Mouse (Mus musculus): ENCODE data around the gene E030018B13Rik.
A peak's percentile ranks its signal among the peaks of the same experiment; 100 is the strongest.

The E030018B13Rik gene

DNA sequence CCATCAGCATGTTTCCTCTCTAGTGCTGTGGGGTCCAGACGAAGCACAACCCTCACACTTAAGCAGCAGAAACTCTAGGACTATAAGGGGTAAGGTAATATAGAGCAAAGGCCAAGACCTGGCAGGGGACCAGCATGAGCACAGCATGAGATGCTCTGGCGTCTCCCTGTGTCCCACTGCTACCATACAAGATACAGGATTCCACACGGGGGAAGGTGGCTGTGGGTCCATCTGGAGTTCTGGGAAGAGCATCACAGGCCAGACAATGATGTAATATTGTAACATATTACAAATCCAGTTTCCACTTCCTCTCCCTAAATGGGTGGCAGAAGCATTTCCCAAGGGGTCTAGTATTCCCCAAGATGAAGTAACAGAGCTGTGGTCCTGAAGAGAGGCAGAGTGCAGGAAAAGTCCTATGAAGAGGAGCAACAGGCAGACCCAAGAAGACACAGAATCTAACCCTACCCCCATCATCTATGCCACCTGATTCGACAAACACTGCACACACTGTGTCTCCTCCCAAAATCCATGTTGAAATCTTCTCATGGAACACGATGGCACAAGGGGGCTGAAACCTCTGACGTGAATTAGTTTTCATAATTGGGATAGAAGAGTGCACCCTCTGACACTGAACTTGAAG, at the start of gene E030018B13Rik:
Gene E030018B13Rik (plus strand): TSS at position 590 of the 640 bp plus-strand sequence.
- peak; percentile 55 to 65 for DNase-seq

GRCm38 (mm10) chr7:63868356-63868918, 48.2 kb upstream of the E030018B13Rik start:
- no peak for DNase-seq

GRCm38 (mm10) chr7:63871698-63872097, 45.0 kb upstream of the E030018B13Rik start:
- DNase-seq = no peak

DNA sequence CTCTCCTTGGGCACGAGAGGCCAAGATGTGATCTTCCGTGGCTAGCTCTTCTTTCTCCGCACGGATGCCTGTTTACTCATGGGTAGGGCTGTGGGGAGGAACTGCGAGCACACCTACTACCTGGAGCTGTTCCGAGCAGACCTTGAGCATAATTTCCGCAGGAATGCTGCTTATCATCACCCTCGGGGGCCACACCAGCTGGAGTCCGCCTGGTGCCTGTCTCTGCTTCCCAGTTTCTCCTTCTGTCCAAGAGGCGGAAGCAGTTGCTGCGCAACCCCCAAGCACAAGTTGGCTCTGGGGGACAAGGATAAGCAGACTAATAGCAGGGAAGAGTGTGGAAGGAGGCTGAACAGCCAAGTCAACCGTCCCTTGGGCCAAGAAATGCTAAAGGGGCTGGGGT, 42.8 kb upstream of the E030018B13Rik start:
- no peak for DNase-seq

DNA sequence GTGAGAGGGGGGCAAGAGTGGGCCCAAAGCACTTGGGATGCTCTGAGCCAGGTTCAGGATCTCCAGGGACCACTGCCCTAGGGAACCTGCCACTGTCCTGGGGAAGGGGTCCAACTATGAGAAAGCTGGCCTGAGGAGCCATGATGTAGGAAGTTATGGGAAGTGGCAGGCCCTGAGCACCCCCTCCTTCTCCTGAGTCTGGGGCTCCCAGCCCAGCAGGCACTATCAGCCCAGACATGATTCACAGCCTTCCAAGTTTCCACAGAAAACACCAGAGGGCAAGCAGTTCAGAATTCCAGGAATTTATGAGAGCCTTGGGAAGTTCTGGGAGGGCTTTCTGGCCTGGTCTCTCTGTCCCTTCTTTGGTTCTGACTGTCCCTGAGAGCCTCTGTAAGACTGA, 41.0 kb upstream of the E030018B13Rik start:
- no peak for DNase-seq

DNA sequence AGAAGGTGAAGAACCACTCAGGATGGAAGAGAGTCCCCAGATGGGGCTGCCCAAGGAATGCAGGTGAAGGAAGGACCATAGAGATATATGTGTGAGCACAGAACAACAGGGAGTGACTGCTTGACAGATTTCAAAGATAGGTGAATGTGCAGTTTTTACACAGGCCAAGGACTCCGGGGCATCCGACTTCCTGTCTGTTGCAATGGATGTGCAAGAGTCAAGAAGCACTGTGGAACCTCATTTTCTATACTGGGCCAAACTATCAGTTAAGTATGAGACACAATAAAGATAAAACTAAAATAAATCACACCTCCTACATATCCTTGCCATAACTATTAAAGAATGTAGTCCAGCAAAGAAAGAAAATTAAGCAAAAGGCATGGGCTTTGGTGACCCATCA, 40.0 kb upstream of the E030018B13Rik start:
- no peak for DNase-seq

- DNase-seq = no peak
Measured at GRCm38 (mm10) chr7:63877610-63878009, 39.0 kb upstream of the E030018B13Rik start.

DNA sequence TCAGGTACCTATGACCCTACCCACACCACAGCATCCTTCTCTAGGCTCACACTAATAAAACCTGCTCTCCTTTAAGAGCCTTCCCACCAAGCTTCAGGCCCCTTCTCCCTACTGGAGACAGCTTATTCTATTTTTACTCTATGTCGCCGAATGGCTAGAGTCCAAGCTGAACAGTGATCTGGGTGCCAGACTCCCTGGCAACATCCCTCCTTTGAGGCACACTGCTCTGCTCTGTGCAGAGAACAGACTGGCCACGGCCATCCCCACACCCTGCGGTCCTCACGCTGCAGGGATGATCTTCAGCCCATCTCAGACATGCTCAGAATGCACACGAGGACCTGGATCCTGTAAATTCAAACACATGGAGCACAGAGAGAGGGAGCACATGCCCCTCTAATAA, 37.1 kb upstream of the E030018B13Rik start:
- DNase-seq = peak in 1 of 2 experiments; percentile 62

GRCm38 (mm10) chr7:63882739-63883138, 33.9 kb upstream of the E030018B13Rik start:
- DNase-seq = peak; percentile 74 to 76

DNA sequence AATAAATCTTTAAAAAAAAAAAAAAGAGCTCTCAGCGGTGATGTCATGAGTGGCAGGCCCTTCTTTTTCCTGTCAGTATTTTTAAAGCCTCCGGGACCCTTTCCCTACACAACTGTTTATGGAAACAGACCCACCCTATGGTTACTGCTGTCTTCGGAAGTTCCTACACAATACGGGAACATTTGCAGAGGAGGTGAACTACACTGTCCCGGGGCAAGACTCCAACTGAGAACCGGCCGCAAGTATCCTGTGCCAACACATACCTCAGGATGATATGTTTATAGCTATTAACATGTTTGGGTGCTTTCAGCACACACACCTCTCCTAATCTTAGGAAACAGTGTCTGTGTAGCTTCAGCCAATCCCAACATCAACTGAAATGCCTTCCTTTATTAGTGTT, 31.6 kb upstream of the E030018B13Rik start:
- no peak for DNase-seq

GRCm38 (mm10) chr7:63887034-63887551, 29.6 kb upstream of the E030018B13Rik start:
- no peak for DNase-seq

DNA sequence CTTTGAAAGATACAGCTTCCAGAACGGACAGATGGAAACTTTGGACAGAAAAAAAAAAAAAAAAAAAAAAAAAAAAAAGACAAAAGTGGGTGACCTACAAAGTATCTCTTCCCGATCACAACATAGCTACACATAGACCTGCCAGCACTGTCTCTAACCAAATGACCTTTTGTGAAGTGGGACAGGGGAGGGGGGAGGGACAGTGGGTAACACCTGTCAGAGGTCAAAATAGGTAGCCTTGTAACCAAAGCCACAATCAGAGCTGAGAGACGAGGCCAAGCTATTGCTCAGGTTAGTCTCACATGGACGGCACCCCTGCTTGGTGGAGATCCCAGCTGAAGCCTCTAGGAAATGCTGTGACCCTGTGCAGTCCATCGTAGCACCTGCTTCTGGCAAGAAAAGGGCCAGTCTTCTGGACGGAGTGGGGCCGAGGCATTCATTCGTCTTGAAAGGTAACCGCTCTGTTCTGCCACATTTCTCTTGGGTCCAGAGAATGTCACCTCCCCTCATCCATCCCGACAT, 29.0 kb upstream of the E030018B13Rik start:
- no peak for DNase-seq

DNA sequence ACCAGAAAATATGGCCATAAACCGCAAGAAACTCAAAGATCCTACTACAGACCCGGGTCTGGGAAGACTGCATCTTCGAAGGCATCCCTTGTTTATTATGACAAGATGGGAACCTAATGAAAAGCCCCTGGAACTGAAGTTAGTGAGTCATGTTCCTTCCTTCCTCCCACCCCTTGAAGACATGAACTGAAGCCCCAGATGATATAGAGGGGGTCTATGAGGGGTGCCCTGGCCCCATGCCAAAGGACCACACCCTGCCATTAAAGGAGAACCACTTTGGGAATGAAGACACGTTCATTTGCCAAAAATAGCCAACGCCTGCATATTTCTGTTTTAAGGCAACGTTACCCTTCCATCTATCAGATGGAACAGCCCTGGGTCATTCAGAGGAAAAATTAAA, 28.0 kb upstream of the E030018B13Rik start:
- DNase-seq = no peak

DNA sequence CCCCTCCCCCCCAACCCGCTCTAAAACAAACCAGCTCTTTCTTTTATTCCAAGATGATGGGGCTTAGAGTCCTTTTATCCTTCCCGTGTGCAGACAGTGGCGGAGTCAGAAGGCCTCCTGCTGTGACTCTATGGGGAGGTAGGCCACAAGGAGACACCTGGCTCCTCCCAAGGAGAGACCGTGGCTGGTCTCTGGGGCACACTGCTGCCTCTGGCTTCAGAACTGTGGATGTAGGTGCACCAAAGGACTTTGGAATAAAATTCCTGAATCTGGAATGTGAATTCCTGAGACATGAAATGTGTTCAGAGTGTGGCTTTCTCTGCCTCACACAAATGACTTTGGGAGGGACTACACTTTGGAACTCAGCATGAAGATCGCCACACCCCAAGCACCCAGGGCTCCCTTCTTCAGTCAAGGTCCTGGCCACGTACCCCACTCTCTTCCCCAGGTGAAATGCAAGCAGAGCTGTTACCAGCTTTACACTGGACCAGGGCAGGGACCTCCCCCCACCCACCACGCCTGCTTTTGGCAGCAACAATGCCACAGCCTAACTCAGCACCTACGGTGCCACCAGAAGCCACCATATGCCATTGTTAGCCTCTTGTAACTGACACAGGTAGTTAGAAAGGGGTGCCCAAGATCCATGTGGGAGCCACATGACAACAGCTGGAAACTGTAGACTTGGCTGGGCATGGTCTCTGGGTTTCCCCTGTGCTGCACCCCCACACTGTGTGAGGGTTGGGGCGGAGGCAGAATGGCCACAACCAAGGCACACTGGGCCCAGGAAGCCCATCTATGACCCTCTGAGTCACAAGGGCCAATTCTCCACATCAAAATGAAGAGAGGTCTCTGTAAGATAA, 27.3 kb upstream of the E030018B13Rik start:
- peak in 1 of 2 experiments; percentile 44 for DNase-seq

- DNase-seq = peak in 1 of 2 experiments; percentile 62
Measured at GRCm38 (mm10) chr7:63891488-63892075, 25.1 kb upstream of the E030018B13Rik start.

- no peak for DNase-seq
Measured at GRCm38 (mm10) chr7:63893201-63893600, 23.5 kb upstream of the E030018B13Rik start.

DNA sequence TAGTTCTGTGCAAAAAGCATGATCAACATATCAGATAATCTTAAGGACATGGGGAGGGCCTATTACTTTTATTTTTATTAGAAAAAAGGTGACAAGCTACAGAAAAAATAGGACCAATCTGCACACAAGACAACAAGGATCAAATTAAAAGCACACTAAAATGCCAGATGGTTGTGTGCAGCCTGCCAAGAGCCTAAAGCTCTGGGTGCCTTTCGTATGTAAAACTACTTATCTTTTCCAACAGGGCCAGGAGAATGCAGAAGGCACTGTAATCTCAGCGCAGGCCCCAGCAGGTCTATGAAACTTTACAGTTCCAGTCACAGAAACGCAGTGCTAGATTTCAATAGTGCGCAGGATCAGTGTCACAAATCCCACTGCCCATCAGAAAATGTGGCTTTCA, 22.9 kb upstream of the E030018B13Rik start:
- peak in 1 of 2 experiments; percentile 63 for DNase-seq

DNA sequence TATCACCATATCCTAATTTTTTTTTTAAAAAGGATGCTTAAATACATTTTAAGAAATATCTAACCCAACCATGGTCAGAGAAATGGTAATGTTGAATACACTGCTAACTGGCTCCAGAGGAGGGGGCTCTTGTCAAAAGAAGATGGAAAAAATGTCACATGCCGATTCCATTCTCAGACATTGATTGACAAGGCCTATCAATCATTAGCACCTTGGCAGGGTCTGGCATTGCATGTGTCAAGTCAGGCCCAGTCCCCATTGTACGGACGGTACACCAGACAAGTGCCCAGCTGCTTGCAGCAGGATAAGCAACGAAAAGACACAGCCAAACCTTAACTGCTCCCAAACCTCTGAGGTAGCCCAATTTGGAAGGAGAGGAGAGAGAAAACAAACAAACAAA, 22.0 kb upstream of the E030018B13Rik start:
- DNase-seq = peak in 1 of 2 experiments; percentile 18

GRCm38 (mm10) chr7:63895223-63895622, 21.4 kb upstream of the E030018B13Rik start:
- no peak for DNase-seq

DNA sequence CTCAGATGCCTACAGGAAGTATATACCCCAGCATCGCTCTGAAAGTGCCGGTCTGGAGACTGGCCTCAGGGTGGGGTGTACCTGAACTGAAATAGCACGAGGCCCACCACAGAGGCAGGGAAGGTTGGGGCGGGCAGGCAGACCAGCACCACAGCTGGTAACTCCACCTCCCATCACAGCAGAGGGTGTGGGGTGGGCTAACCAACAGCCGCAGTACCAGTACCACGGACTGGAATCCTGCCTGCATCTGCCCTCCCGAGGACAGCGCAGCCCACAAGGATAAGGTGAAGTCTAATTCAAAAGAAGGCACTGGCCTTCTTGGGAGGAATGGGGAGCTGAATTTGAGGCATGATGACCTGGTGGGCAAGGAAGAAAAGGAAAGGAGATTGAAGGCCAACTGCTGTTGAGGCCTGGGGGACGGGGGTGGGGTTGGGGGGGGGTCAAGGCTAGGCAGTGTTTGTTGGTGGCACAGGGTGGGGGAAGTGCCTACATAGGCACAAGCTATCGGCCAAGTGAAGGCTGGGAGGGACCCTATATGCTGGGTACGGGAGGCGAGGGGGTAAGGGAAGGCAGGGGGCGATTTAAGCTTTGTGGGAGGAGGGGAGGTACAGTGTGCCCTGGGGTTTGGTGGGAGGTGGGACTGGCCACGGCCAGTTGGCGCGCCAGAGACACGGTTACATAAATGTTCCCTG, 20.2 kb upstream of the E030018B13Rik start:
- peak in 1 of 2 experiments; percentile 60 for DNase-seq

- peak; percentile 95 to 96 for DNase-seq
Measured at GRCm38 (mm10) chr7:63896968-63897468, 19.6 kb upstream of the E030018B13Rik start.

- no peak for DNase-seq
Measured at GRCm38 (mm10) chr7:63897655-63898054, 19.0 kb upstream of the E030018B13Rik start.
